Mouse (Mus musculus) liver, embryonic 16.5 days (tissue): ENCODE results near the gene Ddn. TPM values are rescaled to one million over a fixed set of nuclear protein-coding genes. Genes with fewer than 3 reads are reported as not detected.

Experiments
- ATAC-seq: fragments of 200-750 bp; cut with Nextera tagmentation; 2 replicates; pipeline ENCODE4 v1.8.0; 2017; ENCODE audit warnings: low read depth, mild to moderate bottlenecking, moderate number of reproducible peaks, moderate library complexity
- H3K27ac ChIP-seq: fragments of 300-500 bp; sonication (generic); 2 replicates; pipeline ENCODE4 v1.5.1; 2014; ENCODE audit warnings: mild to moderate bottlenecking, low read length
- H3K27me3 ChIP-seq: fragments of 300-500 bp; sonication (generic); 2 replicates; pipeline ENCODE4 v1.6.1; 2014; ENCODE audit warnings: low read depth, low read length, mixed read lengths; ENCODE audit not compliant: control insufficient read depth, insufficient read depth
- H3K36me3 ChIP-seq: fragments of 300-500 bp; sonication (generic); 2 replicates; pipeline ENCODE4 v1.6.1; 2014; ENCODE audit warnings: mild to moderate bottlenecking; ENCODE audit not compliant: control insufficient read depth, insufficient read depth
- H3K4me1 ChIP-seq: fragments of 300-500 bp; sonication (generic); 2 replicates; pipeline ENCODE4 v1.6.1; 2014; ENCODE audit warnings: low read depth, low read length, mixed read lengths; ENCODE audit not compliant: control insufficient read depth
- H3K4me2 ChIP-seq: fragments of 300-500 bp; sonication (generic); 2 replicates; pipeline ENCODE4 v1.6.1; 2014; ENCODE audit warnings: low read depth, low read length, mixed read lengths
- H3K4me3 ChIP-seq: fragments of 300-500 bp; sonication (generic); 2 replicates; pipeline ENCODE4 v1.5.1; 2014; ENCODE audit warnings: low read depth, mild to moderate bottlenecking, low read length
- H3K9ac ChIP-seq: fragments of 300-500 bp; sonication (generic); 2 replicates; pipeline ENCODE4 v1.6.1; 2014; ENCODE audit warnings: low read depth, low read length
- H3K9me3 ChIP-seq: fragments of 300-500 bp; sonication (generic); replicated peaks from 2 replicates; pipeline ENCODE4 v1.6.1; 2016; ENCODE audit warnings: low read length; ENCODE audit not compliant: control insufficient read depth
- WGBS: fragments of 180-500 bp; shearing (Covaris S2); extraction: QIAGEN DNeasy Blood & Tissue Kit; methylation state at CpG from one replicate; pipeline ENCODE4 v1.1.7; 2014; ENCODE audit not compliant: insufficient replicate concordance; 5-methylcytosine and 5-hydroxymethylcytosine counted together
- polyA plus RNA-seq: library from polyadenylated mRNA; unstranded; fragments of >200 nt; fragmentation: Nextera tagmentation; extraction: Ambion mirVana; gene quantifications from 2 replicates; pipeline ENCODE4 v1.2.1, GENCODE M21; 2015

Ddn gene
- polyA plus RNA-seq, 1 experiment from 2014 or later = not detected

DNA sequence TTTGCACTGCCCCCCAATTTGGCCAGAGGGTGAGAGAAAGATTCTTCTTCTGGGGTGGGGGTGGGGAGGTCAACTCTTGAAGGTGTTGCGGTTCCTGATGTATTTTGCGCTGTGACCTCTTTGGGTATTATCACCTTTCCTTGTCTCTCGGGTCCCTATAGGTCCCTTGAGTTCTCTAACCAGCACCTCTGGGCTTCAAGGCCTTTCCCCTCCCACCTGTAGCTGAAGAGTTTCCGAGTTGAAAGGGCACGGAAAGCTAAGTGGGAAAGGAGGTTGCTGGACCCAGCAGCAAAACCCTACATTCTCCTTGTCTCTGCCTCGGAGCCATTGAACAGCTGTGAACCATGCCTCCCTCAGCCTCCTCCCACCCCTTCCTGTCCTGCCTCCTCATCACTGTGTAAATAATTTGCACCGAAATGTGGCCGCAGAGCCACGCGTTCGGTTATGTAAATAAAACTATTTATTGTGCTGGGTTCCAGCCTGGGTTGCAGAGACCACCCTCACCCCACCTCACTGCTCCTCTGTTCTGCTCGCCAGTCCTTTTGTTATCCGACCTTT is 16.1 kb downstream of the Ddn start:
- WGBS = 3% methylated on average over 13 of the region's 13 CpGs
- Histone ChIP-seq H3K9ac (no peak overlapping the region), H3K36me3 (no peaks in the 10 kb centered on the region), H3K27me3 (peaks cover 99% of the 10 kb centered on the region), H3K9me3 (no peaks in the 10 kb centered on the region), H3K27ac (no peak overlapping the region), H3K4me1 (no peaks in the 10 kb centered on the region; the same call in 1 of the 2 replicates), H3K4me3 (no peak overlapping the region), H3K4me2 (no peak overlapping the region)
- ATAC-seq = no peak

DNA sequence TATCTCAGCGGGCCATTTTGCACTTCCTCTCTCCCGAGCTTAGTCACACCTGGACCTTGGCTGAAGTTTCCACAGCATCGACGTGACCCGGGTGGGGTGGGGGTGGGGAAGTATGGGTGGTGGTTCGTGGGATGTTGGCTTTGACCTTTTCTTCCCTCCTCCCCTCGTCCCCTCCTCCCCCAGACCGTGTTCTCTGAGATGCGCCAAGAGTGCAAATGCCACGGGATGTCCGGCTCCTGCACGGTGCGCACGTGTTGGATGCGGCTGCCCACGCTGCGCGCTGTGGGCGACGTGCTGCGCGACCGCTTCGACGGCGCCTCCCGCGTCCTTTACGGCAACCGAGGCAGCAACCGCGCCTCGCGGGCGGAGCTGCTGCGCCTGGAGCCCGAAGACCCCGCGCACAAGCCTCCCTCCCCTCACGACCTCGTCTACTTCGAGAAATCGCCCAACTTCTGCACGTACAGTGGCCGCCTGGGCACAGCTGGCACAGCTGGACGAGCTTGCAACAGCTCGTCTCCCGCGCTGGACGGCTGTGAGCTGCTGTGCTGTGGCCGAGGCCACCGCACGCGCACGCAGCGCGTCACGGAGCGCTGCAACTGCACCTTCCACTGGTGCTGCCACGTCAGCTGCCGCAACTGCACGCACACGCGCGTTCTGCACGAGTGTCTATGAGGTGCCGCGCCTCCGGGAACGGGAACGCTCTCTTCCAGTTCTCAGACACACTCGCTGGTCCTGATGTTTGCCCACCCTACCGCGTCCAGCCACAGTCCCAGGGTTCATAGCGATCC is 16.9 kb downstream of the Ddn start:
- H3K9ac ChIP-seq = no peak overlapping the region

DNA sequence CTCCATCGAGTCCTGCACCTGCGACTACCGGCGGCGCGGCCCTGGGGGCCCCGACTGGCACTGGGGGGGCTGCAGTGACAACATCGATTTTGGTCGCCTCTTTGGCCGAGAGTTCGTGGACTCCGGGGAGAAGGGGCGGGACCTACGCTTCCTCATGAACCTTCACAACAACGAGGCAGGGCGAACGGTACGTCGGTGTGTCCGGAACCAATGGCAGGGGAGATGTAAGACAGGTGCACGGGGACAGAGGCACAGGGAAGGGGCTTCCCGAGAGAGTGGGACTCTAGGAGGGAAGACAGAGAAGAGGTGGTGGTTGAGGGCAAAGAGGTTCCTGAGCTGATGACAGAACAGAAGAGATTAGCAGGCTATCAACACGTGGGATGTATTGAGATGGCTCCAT is 17.5 kb downstream of the Ddn start:
- Histone ChIP-seq H3K27ac (no peak overlapping the region), H3K9me3 (no peaks in the 10 kb centered on the region), H3K4me2 (no peak overlapping the region), H3K4me3 (no peak overlapping the region), H3K4me1 (no peaks in the 10 kb centered on the region; the same call in 1 of the 2 replicates), H3K9ac (no peak overlapping the region), H3K36me3 (no peaks in the 10 kb centered on the region), H3K27me3 (peaks cover 96% of the 10 kb centered on the region)
- ATAC-seq = no peak
- 2% methylated on average over 23 of the region's 23 CpGs for WGBS

More for the DNA sequence above, 16.9 kb downstream of the Ddn start:
- no peaks in the 10 kb centered on the region; the same call in 1 of the 2 replicates for H3K4me1 ChIP-seq
- WGBS = 3% methylated on average over 73 of the region's 75 CpGs
- no peaks in the 10 kb centered on the region for H3K9me3 ChIP-seq
- no peak overlapping the region for H3K4me2 ChIP-seq
- ATAC-seq = no peak
- no peaks in the 10 kb centered on the region for H3K36me3 ChIP-seq
- H3K4me3 ChIP-seq = no peak overlapping the region
- no peak overlapping the region for H3K27ac ChIP-seq
- H3K27me3 ChIP-seq = peaks cover 99% of the 10 kb centered on the region

DNA sequence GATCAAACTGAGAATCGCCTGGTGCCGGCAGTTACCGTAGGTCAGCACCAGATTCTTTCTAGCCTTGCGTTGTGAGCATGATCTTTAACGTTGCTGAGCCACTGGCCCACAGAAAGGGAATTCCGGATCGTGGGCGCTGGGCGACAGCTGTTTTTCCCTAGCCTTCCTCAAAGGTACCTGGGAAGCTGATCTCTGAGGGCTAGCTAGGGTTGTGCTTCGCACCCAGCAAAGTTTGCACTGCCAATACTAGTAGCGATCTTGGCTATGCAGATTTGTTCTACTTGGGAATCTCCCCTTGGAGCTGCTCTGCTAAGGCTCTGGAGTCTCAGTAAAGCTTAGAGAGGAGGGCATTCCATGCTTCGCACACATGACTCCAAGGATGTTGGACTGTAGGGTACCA is 18.1 kb downstream of the Ddn start:
- no peak overlapping the region for H3K4me2 ChIP-seq
- no peak overlapping the region for H3K27ac ChIP-seq
- under 1% methylated on average over 12 of the region's 12 CpGs for WGBS
- H3K36me3 ChIP-seq = no peaks in the 10 kb centered on the region
- ATAC-seq = no peak
- H3K9me3 ChIP-seq = no peaks in the 10 kb centered on the region
- no peak overlapping the region for H3K9ac ChIP-seq
- no peaks in the 10 kb centered on the region; the same call in 1 of the 2 replicates for H3K4me1 ChIP-seq
- H3K4me3 ChIP-seq = no peak overlapping the region
- peaks cover 93% of the 10 kb centered on the region for H3K27me3 ChIP-seq

DNA sequence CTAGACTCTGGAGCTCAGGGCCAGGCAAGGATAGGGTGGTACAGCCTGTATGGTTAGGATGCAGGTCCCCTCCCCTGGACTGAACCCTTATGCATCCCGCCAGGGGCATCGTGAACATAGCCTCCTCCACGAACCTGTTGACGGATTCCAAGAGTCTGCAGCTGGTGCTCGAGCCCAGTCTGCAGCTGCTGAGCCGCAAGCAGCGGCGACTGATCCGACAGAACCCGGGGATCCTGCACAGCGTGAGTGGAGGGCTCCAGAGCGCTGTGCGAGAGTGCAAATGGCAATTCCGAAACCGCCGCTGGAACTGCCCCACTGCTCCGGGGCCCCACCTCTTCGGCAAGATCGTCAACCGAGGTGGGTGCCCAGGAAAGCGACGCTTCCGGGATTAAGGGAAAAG is 18.5 kb downstream of the Ddn start:
- WGBS = 1% methylated on average over 23 of the region's 23 CpGs
- no peak overlapping the region for H3K27ac ChIP-seq
- no peak overlapping the region for H3K9ac ChIP-seq
- no peaks in the 10 kb centered on the region; the same call in 1 of the 2 replicates for H3K4me1 ChIP-seq
- no peak for ATAC-seq
- H3K27me3 ChIP-seq = peaks cover 89% of the 10 kb centered on the region
- H3K4me2 ChIP-seq = no peak overlapping the region
- H3K9me3 ChIP-seq = no peaks in the 10 kb centered on the region
- H3K36me3 ChIP-seq = no peaks in the 10 kb centered on the region
- no peak overlapping the region for H3K4me3 ChIP-seq

DNA sequence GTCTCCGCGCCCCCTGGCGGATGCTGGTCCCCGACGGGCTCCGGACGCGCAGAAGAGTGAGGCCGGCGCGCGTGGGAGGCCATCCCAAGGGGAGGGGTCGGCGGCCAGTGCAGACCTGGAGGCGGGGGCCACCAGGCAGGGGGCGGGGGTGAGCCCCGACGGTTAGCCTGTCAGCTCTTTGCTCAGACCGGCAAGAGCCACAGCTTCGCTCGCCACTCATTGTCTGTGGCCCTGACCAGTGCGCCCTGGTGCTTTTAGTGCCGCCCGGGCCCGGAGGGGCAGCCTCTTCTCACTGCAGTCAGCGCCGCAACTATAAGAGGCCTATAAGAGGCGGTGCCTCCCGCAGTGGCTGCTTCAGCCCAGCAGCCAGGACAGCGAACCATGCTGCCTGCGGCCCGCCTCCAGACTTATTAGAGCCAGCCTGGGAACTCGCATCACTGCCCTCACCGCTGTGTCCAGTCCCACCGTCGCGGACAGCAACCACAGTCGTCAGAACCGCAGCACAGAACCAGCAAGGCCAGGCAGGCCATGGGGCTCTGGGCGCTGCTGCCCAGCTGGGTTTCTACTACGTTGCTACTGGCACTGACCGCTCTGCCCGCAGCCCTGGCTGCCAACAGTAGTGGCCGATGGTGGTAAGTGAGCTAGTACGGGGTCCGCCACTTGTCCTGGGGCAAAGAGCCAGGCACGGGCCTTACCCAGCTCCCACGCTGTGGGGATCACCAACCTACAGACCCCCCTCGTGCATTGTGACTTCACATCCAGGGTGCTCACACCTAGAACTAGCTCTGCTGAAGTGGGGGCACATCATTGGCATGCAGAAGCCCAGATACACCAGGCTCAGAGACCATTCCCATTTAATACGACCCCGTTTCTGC is 19.4 kb downstream of the Ddn start, which contains the start of gene Wnt1:
Gene Wnt1 (plus strand): TSS at position 197 of the 875 bp plus-strand sequence.
- no peaks in the 10 kb centered on the region for H3K36me3 ChIP-seq
- peaks cover 84% of the 10 kb centered on the region for H3K27me3 ChIP-seq
- H3K4me2 ChIP-seq = no peak within 1 kb of the TSS
- peak within 1 kb of the TSS; percentile 17; the same call in 1 of the 2 replicates for H3K4me3 ChIP-seq
- no peaks in the 10 kb centered on the region; the same call in 1 of the 2 replicates for H3K4me1 ChIP-seq
- WGBS = 6% methylated on average over 51 of the region's 51 CpGs
- no peak within 1 kb of the TSS for H3K9ac ChIP-seq
- H3K27ac ChIP-seq = no peak within 1 kb of the TSS
- ATAC-seq = no peak
- no peaks in the 10 kb centered on the region for H3K9me3 ChIP-seq

DNA sequence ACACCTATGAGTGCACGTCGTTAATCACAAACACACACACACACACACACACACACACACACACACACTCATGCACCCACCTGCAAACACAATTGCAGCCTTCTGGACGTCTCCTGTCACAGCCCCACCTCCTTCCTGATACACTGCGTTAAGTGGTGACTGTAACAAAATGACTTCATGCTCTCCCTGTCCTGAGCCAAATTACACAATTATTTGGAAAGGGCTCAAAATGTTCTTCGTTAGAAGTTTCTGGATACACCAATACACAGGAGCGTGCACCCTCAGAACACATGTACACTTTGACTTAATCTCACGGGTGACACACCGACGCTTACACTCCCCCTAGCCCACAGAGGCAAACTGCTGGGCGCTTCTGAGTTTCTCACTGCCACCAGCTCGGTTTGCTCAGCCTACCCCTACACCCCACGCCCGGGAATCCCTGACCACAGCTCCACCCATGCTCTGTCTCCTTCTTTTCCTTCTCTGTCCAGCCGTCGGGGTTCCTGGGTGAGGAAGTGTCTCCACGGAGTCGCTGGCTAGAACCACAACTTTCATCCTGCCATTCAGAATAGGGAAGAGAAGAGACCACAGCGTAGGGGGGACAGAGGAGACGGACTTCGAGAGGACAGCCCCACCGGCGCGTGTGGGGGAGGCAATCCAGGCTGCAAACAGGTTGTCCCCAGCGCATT is 20.2 kb downstream of the Ddn start:
- H3K9me3 ChIP-seq = no peaks in the 10 kb centered on the region
- H3K27ac ChIP-seq = no peak overlapping the region
- H3K4me1 ChIP-seq = no peaks in the 10 kb centered on the region; the same call in 1 of the 2 replicates
- ATAC-seq = no peak
- H3K4me2 ChIP-seq = no peak overlapping the region
- WGBS = 9% methylated on average over 24 of the region's 24 CpGs
- H3K36me3 ChIP-seq = no peaks in the 10 kb centered on the region
- H3K9ac ChIP-seq = no peak overlapping the region
- H3K4me3 ChIP-seq = no peak overlapping the region
- H3K27me3 ChIP-seq = peaks cover 76% of the 10 kb centered on the region

DNA sequence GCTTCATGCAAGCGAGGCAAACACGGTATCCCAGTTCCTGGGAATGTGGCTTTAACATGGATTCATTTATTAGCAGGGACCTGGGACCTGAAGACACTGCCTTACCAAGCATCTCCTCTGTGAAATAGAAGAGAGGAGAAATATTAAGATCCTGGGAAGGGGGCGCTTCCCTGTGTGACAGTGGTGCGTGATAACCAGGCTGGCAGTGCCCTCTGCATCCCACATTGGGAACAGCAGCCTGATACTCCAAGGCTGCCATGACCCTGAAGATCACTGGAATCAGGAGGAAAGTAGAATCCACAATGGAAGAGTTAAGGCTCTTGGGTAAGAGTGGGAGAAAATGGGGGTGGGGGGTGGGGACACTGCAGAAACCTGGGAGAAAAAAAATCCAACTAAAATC is 21.4 kb downstream of the Ddn start:
- WGBS = 28% methylated on average over 4 of the region's 4 CpGs
- no peak overlapping the region for H3K4me3 ChIP-seq
- H3K9ac ChIP-seq = no peak overlapping the region
- no peak overlapping the region for H3K27ac ChIP-seq
- H3K9me3 ChIP-seq = no peaks in the 10 kb centered on the region
- H3K36me3 ChIP-seq = no peaks in the 10 kb centered on the region
- no peak overlapping the region for H3K4me2 ChIP-seq
- no peak for ATAC-seq
- H3K27me3 ChIP-seq = peaks cover 64% of the 10 kb centered on the region
- H3K4me1 ChIP-seq = no peaks in the 10 kb centered on the region; the same call in 1 of the 2 replicates
